Mouse (Mus musculus): ENCODE measurements at regions not wholly inside any gene's neighbourhood (a gene's known extent, or its start where the extent isn't known, plus 50 kb on each side); places are given as distances from the start of the nearest gene placed in this dataset.

- H3K27ac ChIP-seq (ENCODE audit: low read depth, low read length): no peak overlapping the region
- peaks cover 21% of the 10 kb centered on the region; the same call in 1 of the 2 replicates for H3K4me1 ChIP-seq (ENCODE audit: control insufficient read depth, insufficient read depth, low read length)
These were observed 84.9 kb downstream of the Irs2 start for GRCm38 (mm10) chr8:10923071-10924000.

GRCm38 (mm10) chr8:10922209-10923030 lies 85.8 kb downstream of the Irs2 start:
- no peak overlapping the region for H3K27ac ChIP-seq (ENCODE audit: low read depth, low read length)
- 28% methylated on average over 12 of the region's 12 CpGs for WGBS
- no peaks in the 10 kb centered on the region for H3K9me3 ChIP-seq (ENCODE audit: control insufficient read depth, low read length)
- no peak overlapping the region for H3K9ac ChIP-seq (replicated peaks; ENCODE audit: low read depth, low read length)
- no peaks in the 10 kb centered on the region for H3K36me3 ChIP-seq (ENCODE audit: control insufficient read depth, insufficient read depth, low read length)
- no peaks in the 10 kb centered on the region for H3K27me3 ChIP-seq (ENCODE audit: control insufficient read depth, insufficient read depth, low read length)
- no peak overlapping the region for H3K4me3 ChIP-seq (ENCODE audit: low read depth, low read length)
- H3K4me1 ChIP-seq (ENCODE audit: control insufficient read depth, insufficient read depth, low read length): peaks cover 18% of the 10 kb centered on the region; the same call in 1 of the 2 replicates
- ATAC-seq (ENCODE audit: low read depth): no peak
- H3K4me2 ChIP-seq (ENCODE audit: low read depth, low read length): no peak overlapping the region

More at GRCm38 (mm10) chr8:10923071-10924000, 84.9 kb downstream of the Irs2 start:
- no peak overlapping the region for H3K4me2 ChIP-seq (ENCODE audit: low read depth, low read length)
- H3K9ac ChIP-seq (replicated peaks; ENCODE audit: low read depth, low read length): no peak overlapping the region
- no peaks in the 10 kb centered on the region for H3K9me3 ChIP-seq (ENCODE audit: control insufficient read depth, low read length)
- no peak for ATAC-seq (ENCODE audit: low read depth)
- no peaks in the 10 kb centered on the region for H3K27me3 ChIP-seq (ENCODE audit: control insufficient read depth, insufficient read depth, low read length)
- H3K4me3 ChIP-seq (ENCODE audit: low read depth, low read length): no peak overlapping the region
- H3K36me3 ChIP-seq (ENCODE audit: control insufficient read depth, insufficient read depth, low read length): no peaks in the 10 kb centered on the region
- 37% methylated on average over 19 of the region's 19 CpGs for whole genome bisulfite sequencing

GRCm38 (mm10) chr8:10921439-10922191 lies 86.6 kb downstream of the Irs2 start:
- Histone ChIP-seq H3K4me1 (ENCODE audit: control insufficient read depth, insufficient read depth, low read length) (peaks cover 18% of the 10 kb centered on the region; the same call in 1 of the 2 replicates), H3K36me3 (ENCODE audit: control insufficient read depth, insufficient read depth, low read length) (no peaks in the 10 kb centered on the region), H3K4me3 (ENCODE audit: low read depth, low read length) (no peak overlapping the region), H3K27ac (ENCODE audit: low read depth, low read length) (no peak overlapping the region), H3K9ac (replicated peaks; ENCODE audit: low read depth, low read length) (no peak overlapping the region), H3K9me3 (ENCODE audit: control insufficient read depth, low read length) (no peaks in the 10 kb centered on the region), H3K27me3 (ENCODE audit: control insufficient read depth, insufficient read depth, low read length) (no peaks in the 10 kb centered on the region), H3K4me2 (ENCODE audit: low read depth, low read length) (no peak overlapping the region)
- WGBS: 21% methylated on average over 11 of the region's 11 CpGs
- no peak for ATAC-seq (ENCODE audit: low read depth)

- no peak for ATAC-seq (ENCODE audit: low read depth)
- Histone ChIP-seq H3K4me2 (ENCODE audit: low read depth, low read length) (no peak overlapping the region), H3K4me1 (ENCODE audit: control insufficient read depth, insufficient read depth, low read length) (peaks cover 5% of the 10 kb centered on the region; the same call in 1 of the 2 replicates), H3K9ac (replicated peaks; ENCODE audit: low read depth, low read length) (no peak overlapping the region), H3K36me3 (ENCODE audit: control insufficient read depth, insufficient read depth, low read length) (no peaks in the 10 kb centered on the region), H3K27ac (ENCODE audit: low read depth, low read length) (no peak overlapping the region), H3K27me3 (ENCODE audit: control insufficient read depth, insufficient read depth, low read length) (no peaks in the 10 kb centered on the region), H3K4me3 (ENCODE audit: low read depth, low read length) (no peak overlapping the region), H3K9me3 (ENCODE audit: control insufficient read depth, low read length) (no peaks in the 10 kb centered on the region)
- WGBS: 88% methylated on average over 5 of the region's 5 CpGs
These were observed 88.6 kb downstream of the Irs2 start for GRCm38 (mm10) chr8:10919620-10920019.

GRCm38 (mm10) chr8:10918403-10919035 lies 89.7 kb downstream of the Irs2 start:
- 89% methylated on average over 5 of the region's 5 CpGs for WGBS
- no peak overlapping the region for H3K4me2 ChIP-seq (ENCODE audit: low read depth, low read length)
- no peaks in the 10 kb centered on the region for H3K36me3 ChIP-seq (ENCODE audit: control insufficient read depth, insufficient read depth, low read length)
- no peak overlapping the region for H3K4me3 ChIP-seq (ENCODE audit: low read depth, low read length)
- H3K27me3 ChIP-seq (ENCODE audit: control insufficient read depth, insufficient read depth, low read length): no peaks in the 10 kb centered on the region
- no peak for ATAC-seq (ENCODE audit: low read depth)
- H3K27ac ChIP-seq (ENCODE audit: low read depth, low read length): no peak overlapping the region
- H3K9me3 ChIP-seq (ENCODE audit: control insufficient read depth, low read length): no peaks in the 10 kb centered on the region
- peaks cover 5% of the 10 kb centered on the region; the same call in 1 of the 2 replicates for H3K4me1 ChIP-seq (ENCODE audit: control insufficient read depth, insufficient read depth, low read length)
- H3K9ac ChIP-seq (replicated peaks; ENCODE audit: low read depth, low read length): no peak overlapping the region

- ATAC-seq (ENCODE audit: low read depth): no peak
- no peak overlapping the region for H3K27ac ChIP-seq (ENCODE audit: low read depth, low read length)
- no peak overlapping the region for H3K4me2 ChIP-seq (ENCODE audit: low read depth, low read length)
- H3K4me1 ChIP-seq (ENCODE audit: control insufficient read depth, insufficient read depth, low read length): no peaks in the 10 kb centered on the region
- no peaks in the 10 kb centered on the region for H3K9me3 ChIP-seq (ENCODE audit: control insufficient read depth, low read length)
- H3K9ac ChIP-seq (replicated peaks; ENCODE audit: low read depth, low read length): no peak overlapping the region
- no peaks in the 10 kb centered on the region for H3K27me3 ChIP-seq (ENCODE audit: control insufficient read depth, insufficient read depth, low read length)
- 79% methylated on average over 8 of the region's 8 CpGs for WGBS
- H3K4me3 ChIP-seq (ENCODE audit: low read depth, low read length): no peak overlapping the region
- no peaks in the 10 kb centered on the region for H3K36me3 ChIP-seq (ENCODE audit: control insufficient read depth, insufficient read depth, low read length)
These were observed 93.6 kb downstream of the Irs2 start for GRCm38 (mm10) chr8:10914616-10915015.

GRCm38 (mm10) chr8:10912436-10912835 lies 95.8 kb downstream of the Irs2 start:
- H3K4me1 ChIP-seq (ENCODE audit: control insufficient read depth, insufficient read depth, low read length): no peaks in the 10 kb centered on the region
- H3K4me3 ChIP-seq (ENCODE audit: low read depth, low read length): no peak overlapping the region
- ATAC-seq (ENCODE audit: low read depth): no peak
- no peaks in the 10 kb centered on the region for H3K27me3 ChIP-seq (ENCODE audit: control insufficient read depth, insufficient read depth, low read length)
- H3K9me3 ChIP-seq (ENCODE audit: control insufficient read depth, low read length): no peaks in the 10 kb centered on the region
- 85% methylated on average over 2 of the region's 2 CpGs for WGBS
- no peak overlapping the region for H3K4me2 ChIP-seq (ENCODE audit: low read depth, low read length)
- no peak overlapping the region for H3K9ac ChIP-seq (replicated peaks; ENCODE audit: low read depth, low read length)
- no peak overlapping the region for H3K27ac ChIP-seq (ENCODE audit: low read depth, low read length)
- H3K36me3 ChIP-seq (ENCODE audit: control insufficient read depth, insufficient read depth, low read length): no peaks in the 10 kb centered on the region

GRCm38 (mm10) chr8:10911371-10911770 lies 96.9 kb downstream of the Irs2 start:
- H3K9ac ChIP-seq (replicated peaks; ENCODE audit: low read depth, low read length): no peak overlapping the region
- WGBS: 87% methylated on average over 4 of the region's 4 CpGs
- no peak overlapping the region for H3K4me2 ChIP-seq (ENCODE audit: low read depth, low read length)
- H3K27ac ChIP-seq (ENCODE audit: low read depth, low read length): no peak overlapping the region
- ATAC-seq (ENCODE audit: low read depth): no peak
- H3K4me3 ChIP-seq (ENCODE audit: low read depth, low read length): no peak overlapping the region
- H3K27me3 ChIP-seq (ENCODE audit: control insufficient read depth, insufficient read depth, low read length): no peaks in the 10 kb centered on the region
- no peaks in the 10 kb centered on the region for H3K9me3 ChIP-seq (ENCODE audit: control insufficient read depth, low read length)
- no peaks in the 10 kb centered on the region for H3K36me3 ChIP-seq (ENCODE audit: control insufficient read depth, insufficient read depth, low read length)
- no peaks in the 10 kb centered on the region for H3K4me1 ChIP-seq (ENCODE audit: control insufficient read depth, insufficient read depth, low read length)
